Mouse (Mus musculus) liver, adult 10 weeks (tissue): ENCODE data around the gene Abhd11. TPM values are rescaled to one million over a fixed set of nuclear protein-coding genes. Genes with fewer than 3 reads are reported as not detected.

ENCODE experiments used
- polyA plus RNA-seq: library from polyadenylated mRNA; stranded (reverse); fragments of 350-450 nt; fragmentation: Illumina TruSeq; extraction: RNeasy Lipid Tissue Mini Kit (QIAGEN cat#74804); gene quantifications from one replicate; pipeline ENCODE4 v1.2.3, GENCODE M21; 2014; ENCODE audit warnings: low read depth, low replicate concordance

The Abhd11 gene
- 7.5 TPM for polyA plus RNA-seq

GRCm38 (mm10) chr5:135008671-135009589 is at the start of gene Abhd11:
Gene Abhd11, plus strand, starts transcription at chr5:135009152.

GRCm38 (mm10) chr5:134985633-134986297 is 23.2 kb upstream of the Abhd11 start, which contains the start of gene Cldn3:
Gene Cldn3, plus strand, starts transcription at chr5:134986214.

GRCm38 (mm10) chr5:135023344-135024173 is 14.6 kb downstream of the Abhd11 start, which contains the start of gene Stx1a:
Gene Stx1a, plus strand, starts transcription at chr5:135023482.

Other genes starting within 250 kb of the Abhd11 start
- not detected for gene Tmem270, start 102.4 kb upstream of the Abhd11 start, polyA plus RNA-seq
- gene Cldn13, start 93.6 kb upstream of the Abhd11 start, polyA plus RNA-seq: not detected
- gene Mettl27, start 76.8 kb upstream of the Abhd11 start, polyA plus RNA-seq: 8.1 TPM
- gene Cldn4, start 62.2 kb upstream of the Abhd11 start, polyA plus RNA-seq: not detected
- not detected for gene Cldn3, start 22.9 kb upstream of the Abhd11 start, polyA plus RNA-seq
- gene Stx1a, start 14.3 kb downstream of the Abhd11 start, polyA plus RNA-seq: not detected
- 12.7 TPM for gene Dnajc30, start 55.0 kb downstream of the Abhd11 start, polyA plus RNA-seq
- 10.0 TPM for gene Bud23, start 55.8 kb downstream of the Abhd11 start, polyA plus RNA-seq
- gene Vps37d, start 69.1 kb downstream of the Abhd11 start, polyA plus RNA-seq: not detected
- gene Mlxipl, start 80.7 kb downstream of the Abhd11 start, polyA plus RNA-seq: 56.2 TPM
- 2.5 TPM for gene Tbl2, start 140.5 kb downstream of the Abhd11 start, polyA plus RNA-seq
- 6.0 TPM for gene Bcl7b, start 159.1 kb downstream of the Abhd11 start, polyA plus RNA-seq
- gene Baz1b, start 178.1 kb downstream of the Abhd11 start, polyA plus RNA-seq: 14.2 TPM
- gene Fzd9, start 242.1 kb downstream of the Abhd11 start, polyA plus RNA-seq: not detected